Mouse (Mus musculus): ENCODE results near the gene Chd2.

DNA sequence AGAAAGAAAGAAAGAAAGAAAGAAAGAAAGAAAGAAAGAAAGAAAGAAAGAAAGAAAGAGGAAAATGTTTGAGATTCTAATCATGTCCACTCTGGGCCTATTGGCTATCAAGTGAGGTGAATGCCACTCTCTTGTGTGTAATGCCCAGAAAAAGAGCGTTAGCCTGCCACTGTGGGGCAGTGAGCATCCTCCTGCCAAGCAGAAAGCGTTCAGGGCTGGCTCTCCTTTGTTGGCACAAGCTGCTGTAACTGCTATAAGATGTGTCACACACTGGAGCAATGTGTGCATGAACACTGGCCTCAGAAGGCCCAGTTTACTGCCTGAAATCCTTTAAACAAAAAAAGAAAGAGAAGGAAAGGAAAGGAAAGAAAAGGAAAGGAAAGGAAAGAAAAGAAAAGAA, 139.5 kb downstream of the Chd2 start:
- TF ChIP-seq POLR2A (IDR thresholded peaks at IDR 0.05; ENCODE audit: control insufficient read depth, extremely low read depth, insufficient read depth, low read length, poor library complexity) (no peak), CTCF (IDR thresholded peaks at IDR 0.05; ENCODE audit: borderline replicate concordance, control insufficient read depth, extremely low read depth, insufficient read depth, low read length, poor library complexity) (no peak)
